Mouse (Mus musculus): ENCODE results near the gene Gm7271. TPM values are rescaled to one million over a fixed set of nuclear protein-coding genes. Genes with fewer than 3 reads are reported as not detected.
A peak's percentile ranks its signal among the peaks of the same experiment; 100 is the strongest.

Gene Gm7271
- total RNA-seq, 1 experiment from 2014 or later: not detected

GRCm38 (mm10) chr5:76543200-76543599, 59.4 kb downstream of the Gm7271 start:
- ATAC-seq (replicated peaks in 1 of 2; ENCODE audit: insufficient read depth in 1 of 2, low FRiP score in 2 of 2, low TSS enrichment in 1 of 2, low read depth in 1 of 2, poor library complexity in 2 of 2, severe bottlenecking in 2 of 2): peak in 1 of 2 experiments; percentile 44; a peak in 1 of 4 replicates

- no peak for ATAC-seq (replicated peaks in 1 of 2; ENCODE audit: insufficient read depth in 1 of 2, low FRiP score in 2 of 2, low TSS enrichment in 1 of 2, low read depth in 1 of 2, poor library complexity in 2 of 2, severe bottlenecking in 2 of 2)
Observed at GRCm38 (mm10) chr5:76550426-76550825, 66.6 kb downstream of the Gm7271 start.

GRCm38 (mm10) chr5:76565321-76565720, 81.5 kb downstream of the Gm7271 start:
- peak; percentile 84 to 98 for ATAC-seq (replicated peaks in 1 of 2; ENCODE audit: insufficient read depth in 1 of 2, low FRiP score in 2 of 2, low TSS enrichment in 1 of 2, low read depth in 1 of 2, poor library complexity in 2 of 2, severe bottlenecking in 2 of 2)

Other genes with a start within 250 kb of the Gm7271 start
- gene Clock, start 179.2 kb upstream of the Gm7271 start, total RNA-seq (2017): 13.8 and 16.9 TPM in 2 replicates
- gene Pdcl2, start 152.9 kb upstream of the Gm7271 start, total RNA-seq (2017): not detected in 2 replicates
- not detected in 2 replicates for gene Nmu, start 120.3 kb upstream of the Gm7271 start, total RNA-seq (2017)
- gene Exoc1, start 45.3 kb downstream of the Gm7271 start, total RNA-seq (2017): 82.3 and 108 TPM in 2 replicates
- gene Cep135, start 104.7 kb downstream of the Gm7271 start, total RNA-seq (2017): 27.1 and 27.4 TPM in 2 replicates
- gene C530008M17Rik, start 172.5 kb downstream of the Gm7271 start, total RNA-seq (2017): 2.8 and 3.9 TPM in 2 replicates